Mouse (Mus musculus) intestine, embryonic 16.5 days (tissue): ENCODE data around the gene Tnip1. TPM values are rescaled to one million over a fixed set of nuclear protein-coding genes. Genes with fewer than 3 reads are reported as not detected.

Experiments used
- ATAC-seq: fragments of 200-750 bp; cut with Nextera tagmentation; 2 replicates; pipeline ENCODE4 v1.8.0; 2017; ENCODE audit warnings: moderate TSS enrichment, moderate library complexity
- H3K27ac ChIP-seq: fragments of 300-500 bp; sonication (generic); 2 replicates; pipeline ENCODE4 v1.5.1; 2014; ENCODE audit warnings: mild to moderate bottlenecking, low read length
- H3K27me3 ChIP-seq: fragments of 300-500 bp; sonication (generic); replicated peaks from 2 replicates; pipeline ENCODE4 v1.6.1; 2014; ENCODE audit warnings: low read length, control low read depth, mixed read lengths; ENCODE audit not compliant: control insufficient read depth, insufficient read depth
- H3K36me3 ChIP-seq: fragments of 300-500 bp; sonication (generic); 2 replicates; pipeline ENCODE4 v1.6.1; 2014; ENCODE audit warnings: low read length, control low read depth; ENCODE audit not compliant: control insufficient read depth, insufficient read depth
- H3K4me1 ChIP-seq: fragments of 300-500 bp; sonication (generic); 2 replicates; pipeline ENCODE4 v1.6.1; 2014; ENCODE audit warnings: low read length, control low read depth, mixed read lengths; ENCODE audit not compliant: control insufficient read depth, insufficient read depth
- H3K4me2 ChIP-seq: fragments of 300-500 bp; sonication (generic); 2 replicates; pipeline ENCODE4 v1.6.1; 2014; ENCODE audit warnings: low read depth, low read length, control low read depth
- H3K4me3 ChIP-seq: fragments of 300-500 bp; sonication (generic); 2 replicates; pipeline ENCODE4 v1.5.1; 2014; ENCODE audit warnings: mild to moderate bottlenecking, low read length
- H3K9ac ChIP-seq: fragments of 300-500 bp; sonication (generic); 2 replicates; pipeline ENCODE4 v1.6.1; 2014; ENCODE audit warnings: low read depth, low read length
- H3K9me3 ChIP-seq: fragments of 300-500 bp; sonication (generic); 2 replicates; pipeline ENCODE4 v1.6.1; 2016; ENCODE audit warnings: low read length, control low read depth; ENCODE audit not compliant: control insufficient read depth
- WGBS: fragments of 180-500 bp; shearing (Covaris S2); extraction: QIAGEN DNeasy Blood & Tissue Kit; methylation state at CpG from one replicate; pipeline ENCODE4 v1.1.7; 2014; 5-methylcytosine and 5-hydroxymethylcytosine counted together
- polyA plus RNA-seq: library from polyadenylated mRNA; unstranded; fragments of >200 nt; fragmentation: Nextera tagmentation; extraction: Ambion mirVana; gene quantifications from 2 replicates; pipeline ENCODE4 v1.2.1, GENCODE M21; 2015

The Tnip1 gene
- polyA plus RNA-seq, 1 experiment from 2014 or later: 27.2 TPM

- H3K27ac ChIP-seq: no peak overlapping the region
These were observed 11.9 kb upstream of the Tnip1 start for GRCm38 (mm10) chr11:54974639-54975038.

GRCm38 (mm10) chr11:54973481-54974212, 10.9 kb upstream of the Tnip1 start:
- 47% methylated on average over 8 of the region's 8 CpGs for WGBS
- H3K36me3 ChIP-seq: no peaks in the 10 kb centered on the region
- no peaks in the 10 kb centered on the region for H3K27me3 ChIP-seq
- 0 out of 2 replicates have a peak overlapping the region, but pooled peaks have one; percentile 29 for H3K9ac ChIP-seq
- H3K4me3 ChIP-seq: no peak overlapping the region
- H3K9me3 ChIP-seq: no peaks in the 10 kb centered on the region
- H3K4me2 ChIP-seq: no peak overlapping the region
- ATAC-seq: peak; percentile 73
- peak overlapping the region; percentile 35 for H3K27ac ChIP-seq
- H3K4me1 ChIP-seq: peaks cover 18% of the 10 kb centered on the region

More at GRCm38 (mm10) chr11:54974639-54975038, 11.9 kb upstream of the Tnip1 start:
- Histone ChIP-seq H3K4me3 (no peak overlapping the region), H3K4me2 (no peak overlapping the region), H3K9ac (no peak overlapping the region), H3K27me3 (no peaks in the 10 kb centered on the region), H3K4me1 (peaks cover 18% of the 10 kb centered on the region), H3K9me3 (no peaks in the 10 kb centered on the region), H3K36me3 (no peaks in the 10 kb centered on the region)
- WGBS: 88% methylated on average over 4 of the region's 4 CpGs
- ATAC-seq: no peak

- H3K4me2 ChIP-seq: no peak overlapping the region
- peak; percentile 49; the same call in 1 of the 2 replicates for ATAC-seq
- H3K27me3 ChIP-seq: no peaks in the 10 kb centered on the region
- H3K27ac ChIP-seq: peak overlapping the region; percentile 35
- H3K36me3 ChIP-seq: no peaks in the 10 kb centered on the region
- H3K4me1 ChIP-seq: peaks cover 18% of the 10 kb centered on the region
- WGBS: 50% methylated on average over 4 of the region's 6 CpGs
- no peak overlapping the region for H3K4me3 ChIP-seq
- no peak overlapping the region for H3K9ac ChIP-seq
- H3K9me3 ChIP-seq: no peaks in the 10 kb centered on the region
These were observed 10.1 kb upstream of the Tnip1 start for GRCm38 (mm10) chr11:54972789-54973188.

GRCm38 (mm10) chr11:54972049-54972723, 9.5 kb upstream of the Tnip1 start:
- Histone ChIP-seq H3K4me3 (no peak overlapping the region), H3K4me1 (peaks cover 18% of the 10 kb centered on the region), H3K27me3 (no peaks in the 10 kb centered on the region), H3K9ac (no peak overlapping the region), H3K36me3 (no peaks in the 10 kb centered on the region), H3K27ac (no peak overlapping the region), H3K9me3 (no peaks in the 10 kb centered on the region), H3K4me2 (no peak overlapping the region)
- ATAC-seq: peak; percentile 25; the same call in 1 of the 2 replicates
- 40% methylated on average over 4 of the region's 4 CpGs for WGBS

- H3K27ac ChIP-seq: no peak overlapping the region
- no peak overlapping the region for H3K9ac ChIP-seq
- WGBS: 64% methylated on average over 8 of the region's 8 CpGs
- H3K9me3 ChIP-seq: no peaks in the 10 kb centered on the region
- H3K4me1 ChIP-seq: peaks cover 18% of the 10 kb centered on the region
- no peak for ATAC-seq
- H3K4me3 ChIP-seq: no peak overlapping the region
- H3K36me3 ChIP-seq: no peaks in the 10 kb centered on the region
- no peaks in the 10 kb centered on the region for H3K27me3 ChIP-seq
- H3K4me2 ChIP-seq: no peak overlapping the region
These were observed 8.8 kb upstream of the Tnip1 start for GRCm38 (mm10) chr11:54971365-54972048.

GRCm38 (mm10) chr11:54965234-54965633, 2.5 kb upstream of the Tnip1 start:
- no peak overlapping the region for H3K27ac ChIP-seq
- H3K9me3 ChIP-seq: no peaks in the 10 kb centered on the region
- no peaks in the 10 kb centered on the region for H3K27me3 ChIP-seq
- no peaks in the 10 kb centered on the region for H3K36me3 ChIP-seq
- peaks cover 22% of the 10 kb centered on the region for H3K4me1 ChIP-seq
- WGBS: 79% methylated on average over 6 of the region's 6 CpGs
- no peak overlapping the region for H3K9ac ChIP-seq
- H3K4me3 ChIP-seq: no peak overlapping the region
- no peak for ATAC-seq
- H3K4me2 ChIP-seq: no peak overlapping the region

- peak overlapping the region; percentile 56; the same call in 1 of the 2 replicates for H3K9ac ChIP-seq
- 0 out of 2 replicates have a peak overlapping the region, but pooled peaks have one; percentile 9 for H3K4me3 ChIP-seq
- no peak for ATAC-seq
- no peaks in the 10 kb centered on the region for H3K9me3 ChIP-seq
- WGBS: 48% methylated on average over 3 of the region's 3 CpGs
- H3K36me3 ChIP-seq: no peaks in the 10 kb centered on the region
- peak overlapping the region; percentile 37 for H3K4me2 ChIP-seq
- peak overlapping the region; percentile 74; the same call in 1 of the 2 replicates for H3K27ac ChIP-seq
- H3K4me1 ChIP-seq: peaks cover 30% of the 10 kb centered on the region
- no peaks in the 10 kb centered on the region for H3K27me3 ChIP-seq
These were observed 796 bp downstream of the Tnip1 start for GRCm38 (mm10) chr11:54961921-54962320.

- H3K9ac ChIP-seq: 0 out of 2 replicates have a peak overlapping the region, but pooled peaks have one; percentile 56
- peaks cover 30% of the 10 kb centered on the region for H3K4me1 ChIP-seq
- no peaks in the 10 kb centered on the region for H3K27me3 ChIP-seq
- no peak for ATAC-seq
- H3K36me3 ChIP-seq: no peaks in the 10 kb centered on the region
- 72% methylated on average over 6 of the region's 6 CpGs for WGBS
- H3K9me3 ChIP-seq: no peaks in the 10 kb centered on the region
- no peak overlapping the region for H3K4me3 ChIP-seq
- H3K4me2 ChIP-seq: peak overlapping the region; percentile 37; the same call in 1 of the 2 replicates
- no peak overlapping the region; the same call in 1 of the 2 replicates for H3K27ac ChIP-seq
These were observed 1.4 kb downstream of the Tnip1 start for GRCm38 (mm10) chr11:54961164-54961850.
